Mouse (Mus musculus): ENCODE results near the gene Cphx3. TPM values are rescaled to one million over a fixed set of nuclear protein-coding genes. Genes with fewer than 3 reads are reported as not detected.

Gene Cphx3
- polyA plus RNA-seq, 1 experiment from 2014 or later, result not detected

Other genes with a start within 250 kb of the Cphx3 start
- gene Anxa11, start 240.1 kb upstream of the Cphx3 start, polyA plus RNA-seq (2016; fragmentation: Nextera tagmentation; extraction: Ambion mirVana), result 9.8 and 14.4 TPM in 2 replicates
- gene Plac9a, start 179.2 kb upstream of the Cphx3 start, polyA plus RNA-seq (2016; fragmentation: Nextera tagmentation; extraction: Ambion mirVana), result 0.24 TPM in 1 of 2 replicates, not detected in the other
- 2.9 and 3.7 TPM in 2 replicates for gene Tmem254a, start 154.6 kb upstream of the Cphx3 start, polyA plus RNA-seq (2016; fragmentation: Nextera tagmentation; extraction: Ambion mirVana)
- gene Cphx1, start 144.0 kb upstream of the Cphx3 start, polyA plus RNA-seq (2016; fragmentation: Nextera tagmentation; extraction: Ambion mirVana), result not detected in 2 replicates
- 3.5 and 3.9 TPM in 2 replicates for gene Duxbl1, start 103.7 kb upstream of the Cphx3 start, polyA plus RNA-seq (2016; fragmentation: Nextera tagmentation; extraction: Ambion mirVana)
- 2.7 and 5.9 TPM in 2 replicates for gene Gm9780, start 39.6 kb upstream of the Cphx3 start, polyA plus RNA-seq (2016; fragmentation: Nextera tagmentation; extraction: Ambion mirVana)
- gene Tmem254c, start 14.9 kb upstream of the Cphx3 start, polyA plus RNA-seq (2016; fragmentation: Nextera tagmentation; extraction: Ambion mirVana), result 26.6 and 29.4 TPM in 2 replicates
- not detected in 2 replicates for gene Cphx2, start 781 bp upstream of the Cphx3 start, polyA plus RNA-seq (2016; fragmentation: Nextera tagmentation; extraction: Ambion mirVana)
- gene Duxbl2, start 36.1 kb downstream of the Cphx3 start, polyA plus RNA-seq (2016; fragmentation: Nextera tagmentation; extraction: Ambion mirVana), result 3.4 TPM in 1 of 2 replicates, not detected in the other
- gene Plac9b, start 100.2 kb downstream of the Cphx3 start, polyA plus RNA-seq (2016; fragmentation: Nextera tagmentation; extraction: Ambion mirVana), result 2.3 and 2.8 TPM in 2 replicates
- gene Tmem254b, start 124.7 kb downstream of the Cphx3 start, polyA plus RNA-seq (2016; fragmentation: Nextera tagmentation; extraction: Ambion mirVana), result 21.6 and 25.4 TPM in 2 replicates
- 1.9 and 3.1 TPM in 2 replicates for gene Duxbl3, start 175.7 kb downstream of the Cphx3 start, polyA plus RNA-seq (2016; fragmentation: Nextera tagmentation; extraction: Ambion mirVana)

All from embryonic facial prominence, embryonic 12.5 days (tissue).